Mouse (Mus musculus) CH12.LX (cell line): ENCODE results near the gene Alg9. TPM values are rescaled to one million over a fixed set of nuclear protein-coding genes. Genes with fewer than 3 reads are reported as not detected.

Experiments
- DNase-seq: peaks from one replicate; pipeline ENCODE4 v3.0.0-alpha.2; 2013; ENCODE audit errors: extremely low read depth
- H3K27ac ChIP-seq: 2 replicates; pipeline ENCODE4 v1.5.1; 2012; ENCODE audit warnings: low read depth, mild to moderate bottlenecking, control low read depth, moderate library complexity; ENCODE audit not compliant: insufficient read depth
- H3K27me3 ChIP-seq: replicated peaks from 2 replicates; pipeline ENCODE3; 2012; ENCODE audit warnings: inconsistent platforms
- H3K36me3 ChIP-seq, 2 experiments: replicated peaks in 1 of 2; 2 replicates each; pipeline versions ENCODE3 to v1.6.1; 2012; ENCODE audit warnings: inconsistent platforms in 1 of 2, low read length in 1 of 2, mild to moderate bottlenecking in 1 of 2, mixed read lengths in 1 of 2, moderate library complexity in 1 of 2; ENCODE audit not compliant: control insufficient read depth in 1 of 2, insufficient read depth in 1 of 2
- H3K4me1 ChIP-seq, 2 experiments: 2 replicates each; pipeline ENCODE4 v1.6.1; 2012; ENCODE audit warnings: inconsistent platforms in 1 of 2, moderate library complexity in 1 of 2; ENCODE audit not compliant: insufficient read depth in 2 of 2, control insufficient read depth in 1 of 2
- H3K4me2 ChIP-seq: 2 replicates; pipeline ENCODE4 v1.6.1; 2012; ENCODE audit warnings: low read depth, mild to moderate bottlenecking, control low read depth; ENCODE audit not compliant: poor library complexity, insufficient read depth, severe bottlenecking
- H3K4me3 ChIP-seq, 3 experiments: fragments of 150-350 bp in 1 of 3; sonication (generic) in 1 of 3; replicated peaks in 1 of 3; 2 replicates each; pipeline versions ENCODE3 to v1.5.1; 2011 to 2012; ENCODE audit warnings: low read depth in 2 of 3, low read length in 2 of 3, mild to moderate bottlenecking in 2 of 3, moderate library complexity in 2 of 3, control low read depth in 1 of 3, improper control_type of control experiment in 1 of 3, inconsistent platforms in 1 of 3, mixed read lengths in 1 of 3; ENCODE audit not compliant: poor library complexity in 1 of 3
- H3K79me2 ChIP-seq: replicated peaks from 2 replicates; pipeline ENCODE4 v1.6.1; 2012; ENCODE audit warnings: mild to moderate bottlenecking, moderate library complexity; ENCODE audit not compliant: control insufficient read depth, poor library complexity, insufficient read depth, severe bottlenecking; ENCODE audit errors: extremely low read depth
- H3K9ac ChIP-seq: 2 replicates; pipeline ENCODE4 v1.6.1; 2012; ENCODE audit warnings: low read depth, mild to moderate bottlenecking, control low read depth, moderate library complexity; ENCODE audit not compliant: insufficient read depth
- H3K9me3 ChIP-seq: replicated peaks from 2 replicates; pipeline ENCODE3; 2012; ENCODE audit warnings: low read length, inconsistent platforms, mixed read lengths
- BHLHE40 ChIP-seq: IDR thresholded peaks from 2 replicates; pipeline ENCODE4 v1.6.1; 2011; ENCODE audit warnings: mild to moderate bottlenecking, low read depth, low read length, improper control_type of control experiment
- CHD1 ChIP-seq: IDR thresholded peaks from 2 replicates; pipeline ENCODE4 v1.6.1; 2012; ENCODE audit warnings: low read depth, low read length, improper control_type of control experiment, inconsistent platforms
- CHD2 ChIP-seq: IDR thresholded peaks from 2 replicates; pipeline ENCODE4 v1.6.1; 2011; ENCODE audit warnings: low read length, improper control_type of control experiment
- CTCF ChIP-seq, 2 experiments: IDR thresholded peaks in 1 of 2; conservative IDR thresholded peaks in 1 of 2; 2 replicates each; pipeline ENCODE4 v1.5.1; 2011 to 2012; ENCODE audit warnings: low read depth in 2 of 2, low read length in 2 of 2, improper control_type of control experiment in 1 of 2, inconsistent platforms in 1 of 2, mild to moderate bottlenecking in 1 of 2, moderate library complexity in 1 of 2
- E2F4 ChIP-seq: IDR thresholded peaks from 2 replicates; pipeline ENCODE4 v1.6.1; 2011; ENCODE audit warnings: low read depth, low read length, improper control_type of control experiment; ENCODE audit not compliant: insufficient replicate concordance
- EP300 ChIP-seq: IDR thresholded peaks from 2 replicates; pipeline ENCODE4 v1.6.1; 2011; ENCODE audit warnings: low read length, improper control_type of control experiment
- ETS1 ChIP-seq: conservative IDR thresholded peaks from 2 replicates; pipeline ENCODE4 v1.6.1; 2012; ENCODE audit warnings: low read depth, mild to moderate bottlenecking, inconsistent platforms, low read length, improper control_type of control experiment, moderate library complexity
- GABPA ChIP-seq: IDR thresholded peaks from 2 replicates; pipeline ENCODE4 v1.6.1; 2012; ENCODE audit warnings: low read depth, low read length, improper control_type of control experiment, inconsistent platforms; ENCODE audit not compliant: insufficient replicate concordance
- HCFC1 ChIP-seq: IDR thresholded peaks from 2 replicates; pipeline ENCODE4 v1.6.1; 2012; ENCODE audit warnings: low read depth, mild to moderate bottlenecking, inconsistent platforms, low read length, improper control_type of control experiment
- JUND ChIP-seq: conservative IDR thresholded peaks from 2 replicates; pipeline ENCODE4 v1.6.1; 2011; ENCODE audit warnings: low read depth, low read length, improper control_type of control experiment
- KAT2A ChIP-seq: IDR thresholded peaks from 2 replicates; pipeline ENCODE4 v1.6.1; 2012; ENCODE audit warnings: low read length, improper control_type of control experiment, inconsistent platforms; ENCODE audit not compliant: insufficient replicate concordance
- MAX ChIP-seq: IDR thresholded peaks from 2 replicates; pipeline ENCODE4 v1.6.1; 2011; ENCODE audit warnings: low read length, improper control_type of control experiment
- MAZ ChIP-seq: IDR thresholded peaks from 2 replicates; pipeline ENCODE4 v1.6.1; 2012; ENCODE audit warnings: low read depth, mild to moderate bottlenecking, inconsistent platforms, low read length, improper control_type of control experiment, moderate library complexity
- NRF1 ChIP-seq: IDR thresholded peaks from 2 replicates; pipeline ENCODE4 v1.6.1; 2014; ENCODE audit warnings: low read depth, mild to moderate bottlenecking, inconsistent platforms, low read length, improper control_type of control experiment, moderate library complexity
- POLR2A ChIP-seq: IDR thresholded peaks from 2 replicates; pipeline ENCODE4 v1.6.1; 2011; ENCODE audit warnings: low read depth, mild to moderate bottlenecking, improper control_type of control experiment, low read length
- POLR2AphosphoS2 ChIP-seq: IDR thresholded peaks from 2 replicates; pipeline ENCODE4 v1.6.1; 2011; ENCODE audit warnings: low read depth, low read length, improper control_type of control experiment
- RCOR1 ChIP-seq: conservative IDR thresholded peaks from 2 replicates; pipeline ENCODE4 v1.6.1; 2012; ENCODE audit warnings: low read depth, mild to moderate bottlenecking, inconsistent platforms, low read length, improper control_type of control experiment
- SMC3 ChIP-seq: IDR thresholded peaks from 2 replicates; pipeline ENCODE4 v1.6.1; 2011; ENCODE audit warnings: low read depth, low read length, improper control_type of control experiment
- TCF12 ChIP-seq: IDR thresholded peaks from 2 replicates; pipeline ENCODE4 v1.6.1; 2014; ENCODE audit warnings: low read depth, mild to moderate bottlenecking, inconsistent platforms, low read length, improper control_type of control experiment
- UBTF ChIP-seq: IDR thresholded peaks from 2 replicates; pipeline ENCODE4 v1.6.1; 2012; ENCODE audit warnings: low read depth, mild to moderate bottlenecking, inconsistent platforms, low read length, improper control_type of control experiment, moderate library complexity
- USF2 ChIP-seq: conservative IDR thresholded peaks from 2 replicates; pipeline ENCODE4 v1.6.1; 2011; ENCODE audit warnings: low read depth, low read length, improper control_type of control experiment
- ZKSCAN1 ChIP-seq: IDR thresholded peaks from 2 replicates; pipeline ENCODE4 v1.6.1; 2012; ENCODE audit warnings: low read depth, inconsistent platforms, low read length, improper control_type of control experiment, borderline replicate concordance
- ZMIZ1 ChIP-seq: IDR thresholded peaks from 2 replicates; pipeline ENCODE4 v1.6.1; 2012; ENCODE audit warnings: low read depth, mild to moderate bottlenecking, inconsistent platforms, low read length, improper control_type of control experiment
- dilution Hi-C: fragments of 300-500 bp; cut with MboI; formaldehyde crosslinking; loops from 2 replicates; pipeline ENCODE4 v1.14.3; 2020; ENCODE audit warnings: low sequenced_read_pairs; ENCODE audit not compliant: extremely low pct_unique_long_range_greater_than_20kb, extremely low pct_ligation_motif_present
- in situ Hi-C: fragments of 300-500 bp; cut with MboI; formaldehyde crosslinking; loops from 3 replicates; pipeline ENCODE4 v1.14.3; 2019; ENCODE audit warnings: low sequenced_read_pairs, low pct_ligation_motif_present, low pct_unique_long_range_greater_than_20kb, mixed read lengths
- polyA plus RNA-seq: library from polyadenylated mRNA; unstranded; fragments of >175 nt; gene quantifications from 2 replicates; pipeline ENCODE4 v1.2.1, GENCODE M21; 2012; ENCODE audit warnings: low read depth; ENCODE audit not compliant: insufficient read length
- total RNA-seq, 2 experiments: library from RNA; depleted of rRNA; stranded (reverse); fragments of 300-350 nt in 1 of 2; fragments of >200 nt in 1 of 2; gene quantifications; 2 replicates each; pipeline ENCODE4 v1.2.3; 2012 to 2014

The Alg9 gene
- total and polyA plus RNA-seq, 3 experiments = 25.7 to 40.1 (median 39.6) TPM

GRCm38 (mm10) chr9:50750706-50751105 lies 24.1 kb upstream of the Alg9 start:
- H3K9me3 ChIP-seq = no peaks in the 10 kb centered on the region
- TF ChIP-seq NRF1 = no peak
- no peak for TF ChIP-seq CHD1
- no peak for TF ChIP-seq GABPA
- TF ChIP-seq UBTF = no peak
- TF ChIP-seq CTCF (conservative IDR thresholded peaks at IDR 0.05 in 1 of 2, IDR thresholded peaks at IDR 0.05 in 1 of 2; ENCODE audit: low read depth in 2 of 2, low read length in 2 of 2) = no peak
- TF ChIP-seq TCF12 = no peak
- TF ChIP-seq ETS1 = no peak
- TF ChIP-seq EP300 = no peak
- TF ChIP-seq USF2 = no peak
- no peak for TF ChIP-seq JUND
- no peak for TF ChIP-seq KAT2A
- TF ChIP-seq POLR2A = no peak
- TF ChIP-seq ZMIZ1 = no peak
- no peak for TF ChIP-seq ZKSCAN1
- TF ChIP-seq MAZ = no peak
- no peak for TF ChIP-seq BHLHE40
- TF ChIP-seq, all 38 proteins: peak for 0
- no peak overlapping the region for H3K4me3 ChIP-seq
- H3K27ac ChIP-seq = no peak overlapping the region
- no peaks in the 10 kb centered on the region for H3K36me3 ChIP-seq
- in situ Hi-C loops = no loop called here
- no peak overlapping the region for H3K9ac ChIP-seq
- no peaks in the 10 kb centered on the region for H3K79me2 ChIP-seq
- H3K4me1 ChIP-seq = no peaks in the 10 kb centered on the region
- no peak for DNase-seq
- no peak overlapping the region for H3K4me2 ChIP-seq
- dilution Hi-C loops = no loop called here
- H3K27me3 ChIP-seq = peaks cover 18% of the 10 kb centered on the region

GRCm38 (mm10) chr9:50751323-50751722 lies 23.5 kb upstream of the Alg9 start, which contains the start of gene Cryab:
Cryab (plus strand) TSS chr9:50751325.
- no peaks in the 10 kb centered on the region for H3K36me3 ChIP-seq
- H3K79me2 ChIP-seq = no peaks in the 10 kb centered on the region
- TF ChIP-seq USF2 (no peak), POLR2AphosphoS2 (no peak), MAX (no peak), HCFC1 (no peak), ZMIZ1 (no peak), RCOR1 (no peak), CHD2 (no peak), E2F4 (no peak), SMC3 (no peak)
- dilution Hi-C loops (no loop called here), in situ Hi-C loops (no loop called here)
- no peak within 1 kb of the TSS for H3K4me2 ChIP-seq
- no peaks in the 10 kb centered on the region for H3K4me1 ChIP-seq
- no peak within 1 kb of the TSS for H3K27ac ChIP-seq
- no peak for DNase-seq
- H3K9me3 ChIP-seq = no peaks in the 10 kb centered on the region
- no peak within 1 kb of the TSS for H3K9ac ChIP-seq
- H3K27me3 ChIP-seq = peaks cover 18% of the 10 kb centered on the region
- H3K4me3 ChIP-seq = no peak within 1 kb of the TSS
